Mouse (Mus musculus): Measurements from ENCODE around the gene Tut7. TPM values are rescaled to one million over a fixed set of nuclear protein-coding genes. Genes with fewer than 3 reads are reported as not detected.
"Not testable (repeated sequence)": the region's sequence is repeated elsewhere in the genome, so short reads cannot be mapped to it uniquely, and the experiment has no call there.

Gene Tut7
- total RNA-seq, 2 experiments from 2014 or later: 37.3 to 41.5 TPM

DNA sequence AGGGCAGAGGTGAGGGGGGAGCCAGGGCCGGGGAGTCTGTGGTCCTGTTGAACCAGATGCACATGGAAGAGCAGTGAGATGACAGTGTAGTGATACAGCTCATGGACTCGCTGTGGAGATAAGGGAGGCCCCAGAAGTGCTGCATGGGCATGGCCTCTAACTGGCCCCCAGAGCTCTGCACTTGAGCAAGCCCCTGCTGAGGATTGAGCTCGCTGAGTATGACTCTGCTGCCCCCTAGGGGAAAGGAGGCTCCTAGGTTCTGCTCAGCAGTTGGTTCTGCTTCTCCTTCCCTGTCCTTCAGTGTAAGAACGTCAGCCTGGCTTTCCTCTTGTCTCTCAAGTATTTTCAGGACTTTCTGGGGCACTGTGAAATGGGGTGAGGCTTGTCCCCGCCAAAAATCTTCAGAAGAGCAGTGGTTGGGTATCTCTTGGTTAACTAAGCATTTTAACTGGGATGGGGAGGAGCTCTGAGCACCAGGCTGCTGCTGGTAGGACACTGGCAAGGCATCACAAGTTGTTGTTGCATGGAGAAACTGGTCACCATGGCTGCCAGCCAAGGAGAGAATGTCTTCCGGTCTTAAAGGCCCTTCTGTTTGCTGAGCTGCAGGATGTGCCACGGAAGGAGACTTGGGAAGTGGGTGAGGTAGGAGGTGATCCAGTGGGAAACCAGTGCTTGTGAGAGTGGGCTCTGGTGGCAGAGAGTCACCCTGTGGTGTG, 94.4 kb downstream of the Tut7 start:
- peak; percentile 77 for DNase-seq
- intact Hi-C loops (cut with DNase I; ENCODE audit: low total_unique reads): loop anchor here (5.0 kb wide), 2 partner anchors 111 to 211 kb away; no protein-coding TSS in a partner anchor

DNA sequence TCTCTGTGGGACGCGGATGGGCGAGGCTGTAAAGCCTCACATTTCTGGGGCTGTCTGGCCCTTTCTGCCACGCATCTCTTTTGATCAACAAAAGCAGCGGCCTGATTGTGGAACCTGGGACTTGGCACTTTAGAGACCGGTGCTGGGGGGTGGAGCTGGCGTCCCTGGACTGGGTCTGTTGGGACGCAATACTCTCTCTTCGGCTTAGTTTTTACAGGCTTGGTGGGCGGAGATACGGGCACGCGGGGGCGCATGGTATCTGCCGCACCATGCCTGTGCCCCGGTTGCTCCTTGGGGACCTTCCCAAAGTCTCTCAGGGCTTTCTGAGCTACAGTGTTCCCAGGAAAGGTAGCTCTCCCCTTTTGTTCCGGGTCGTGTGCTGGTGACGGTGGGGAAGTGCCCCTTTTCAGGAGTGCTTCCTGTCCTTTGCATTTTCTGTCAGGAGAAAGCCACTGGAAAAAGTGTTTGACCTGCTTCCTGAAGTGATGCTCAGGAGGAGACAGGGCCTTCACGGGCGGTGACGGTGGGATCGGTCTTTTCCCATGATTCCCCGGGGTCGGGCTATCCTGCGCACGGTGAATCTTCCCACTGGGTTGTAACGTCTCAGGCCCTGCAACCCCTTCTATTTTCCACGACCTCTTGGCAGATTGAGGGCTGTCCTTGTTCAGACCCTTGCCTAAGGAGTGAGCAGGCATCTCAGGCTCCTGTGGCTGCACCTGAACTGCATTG, 96.6 kb downstream of the Tut7 start:
- intact Hi-C loops (cut with DNase I; ENCODE audit: low total_unique reads): loop anchor here (5.0 kb wide), 2 partner anchors 109 to 209 kb away; no protein-coding TSS in a partner anchor
- DNase-seq: no peak

DNA sequence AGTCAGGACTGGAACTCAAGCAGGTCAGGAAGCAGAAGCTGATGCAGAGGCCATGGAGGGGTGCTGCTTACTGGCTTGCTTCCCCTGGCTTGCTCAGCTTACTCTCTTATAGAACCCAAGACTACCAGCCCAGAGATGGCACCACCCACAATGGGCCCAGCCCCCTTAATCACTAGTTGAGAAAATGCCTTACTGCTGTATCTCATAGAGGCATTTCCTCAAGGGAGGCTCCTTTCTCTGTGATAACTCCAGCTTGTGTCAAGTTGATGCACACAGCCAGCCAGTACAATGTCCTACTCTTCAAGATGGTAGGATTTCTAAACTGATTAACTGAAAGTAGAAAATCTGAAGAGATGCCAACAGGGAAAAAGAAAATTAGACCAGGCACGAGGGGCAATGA, 100.9 kb downstream of the Tut7 start:
- DNase-seq; intact Hi-C loops (cut with DNase I; ENCODE audit: low total_unique reads): not testable (repeated sequence)

Other genes starting within 250 kb of the Tut7 start
- gene Agtpbp1, start 237.9 kb downstream of the Tut7 start, total RNA-seq (2021): 10 to 100 TPM; 37.4 to 38.7 TPM
- 10 to 100 TPM; 25.2 to 26.4 TPM for gene Naa35, start 237.9 kb downstream of the Tut7 start, total RNA-seq (2021)
- 10 to 100 TPM in 1 of 2 experiments, 1 to 10 TPM in 1; 9.3 to 10.1 TPM for gene Golm1, start 147.3 kb downstream of the Tut7 start, total RNA-seq (2021)
- gene 4921517D22Rik, start 129.0 kb downstream of the Tut7 start, total RNA-seq (2021): not detected
- not detected for gene Spata31d1a, start 112.8 kb downstream of the Tut7 start, total RNA-seq (2021)
- not detected for gene Spata31d1b, start 110.9 kb downstream of the Tut7 start, total RNA-seq (2021)
- not detected for gene Spata31d1d, start 91.4 kb downstream of the Tut7 start, total RNA-seq (2021)
- gene 1700014D04Rik, start 76.4 kb downstream of the Tut7 start, total RNA-seq (2021): not detected
- gene Isca1, start 53.3 kb downstream of the Tut7 start, total RNA-seq (2021): 100 to 1,000 TPM; 107 to 121 TPM
- gene Gm49354, start 40.9 kb downstream of the Tut7 start, total RNA-seq (2021): not detected